Mouse (Mus musculus): Measurements from ENCODE around the gene Meis1.

Meis1 gene

GRCm38 (mm10) chr11:19018489-19019203 lies at the start of gene Meis1:
TSS of gene Meis1 (minus strand) at chr11:19018985.
- Histone ChIP-seq H3K4me3 (replicated peaks; ENCODE audit: low read length) (peak within 1 kb of the TSS; percentile 75), H3K9me3 (ENCODE audit: low read length) (no peaks in the 10 kb centered on the region), H3K36me3 (ENCODE audit: insufficient read depth, low read length) (no peaks in the 10 kb centered on the region), H3K27me3 (ENCODE audit: insufficient read depth, low read length) (peaks cover 88% of the 10 kb centered on the region), H3K4me1 (replicated peaks; ENCODE audit: low read depth, low read length) (peaks cover 55% of the 10 kb centered on the region)
- TF ChIP-seq CTCF (conservative IDR thresholded peaks at IDR 0.05; ENCODE audit: low read length) = no peak
- no peak for TF ChIP-seq NANOG (IDR thresholded peaks at IDR 0.05; ENCODE audit: borderline replicate concordance, low read length)
- TF ChIP-seq POU5F1 (IDR thresholded peaks at IDR 0.05; ENCODE audit: borderline replicate concordance, low read length) = no peak

- peaks cover 18% of the 10 kb centered on the region for H3K9me3 ChIP-seq (ENCODE audit: low read length)
- H3K36me3 ChIP-seq (ENCODE audit: insufficient read depth, low read length) = no peaks in the 10 kb centered on the region
- H3K4me1 ChIP-seq (replicated peaks; ENCODE audit: low read depth, low read length) = no peaks in the 10 kb centered on the region
- H3K4me3 ChIP-seq (replicated peaks; ENCODE audit: low read length) = no peak overlapping the region
- no peaks in the 10 kb centered on the region for H3K27me3 ChIP-seq (ENCODE audit: insufficient read depth, low read length)
- TF ChIP-seq CTCF (conservative IDR thresholded peaks at IDR 0.05; ENCODE audit: low read length) (no peak), POU5F1 (IDR thresholded peaks at IDR 0.05; ENCODE audit: borderline replicate concordance, low read length) (no peak), NANOG (IDR thresholded peaks at IDR 0.05; ENCODE audit: borderline replicate concordance, low read length) (no peak)
These were observed 48.5 kb upstream of the Meis1 start for GRCm38 (mm10) chr11:19067334-19067733.

- no peaks in the 10 kb centered on the region for H3K4me1 ChIP-seq (replicated peaks; ENCODE audit: low read depth, low read length)
- H3K36me3 ChIP-seq (ENCODE audit: insufficient read depth, low read length) = no peaks in the 10 kb centered on the region
- TF ChIP-seq CTCF (conservative IDR thresholded peaks at IDR 0.05; ENCODE audit: low read length) (no peak), NANOG (IDR thresholded peaks at IDR 0.05; ENCODE audit: borderline replicate concordance, low read length) (no peak), POU5F1 (IDR thresholded peaks at IDR 0.05; ENCODE audit: borderline replicate concordance, low read length) (no peak)
- peaks cover 10% of the 10 kb centered on the region; the same call in 1 of the 2 replicates for H3K27me3 ChIP-seq (ENCODE audit: insufficient read depth, low read length)
- no peak overlapping the region for H3K4me3 ChIP-seq (replicated peaks; ENCODE audit: low read length)
- H3K9me3 ChIP-seq (ENCODE audit: low read length) = no peaks in the 10 kb centered on the region
These were observed 30.5 kb upstream of the Meis1 start for GRCm38 (mm10) chr11:19049276-19049675.

GRCm38 (mm10) chr11:19036595-19037166 lies 17.9 kb upstream of the Meis1 start:
- Histone ChIP-seq H3K9me3 (ENCODE audit: low read length) (no peaks in the 10 kb centered on the region), H3K36me3 (ENCODE audit: insufficient read depth, low read length) (no peaks in the 10 kb centered on the region), H3K4me3 (replicated peaks; ENCODE audit: low read length) (no peak overlapping the region), H3K4me1 (replicated peaks; ENCODE audit: low read depth, low read length) (no peaks in the 10 kb centered on the region), H3K27me3 (ENCODE audit: insufficient read depth, low read length) (no peaks in the 10 kb centered on the region)
- no peak for TF ChIP-seq NANOG (IDR thresholded peaks at IDR 0.05; ENCODE audit: borderline replicate concordance, low read length)
- no peak for TF ChIP-seq POU5F1 (IDR thresholded peaks at IDR 0.05; ENCODE audit: borderline replicate concordance, low read length)
- TF ChIP-seq CTCF (conservative IDR thresholded peaks at IDR 0.05; ENCODE audit: low read length) = no peak

GRCm38 (mm10) chr11:19026581-19027561 lies 8.1 kb upstream of the Meis1 start:
- H3K4me1 ChIP-seq (replicated peaks; ENCODE audit: low read depth, low read length) = peaks cover 17% of the 10 kb centered on the region
- H3K4me3 ChIP-seq (replicated peaks; ENCODE audit: low read length) = peak overlapping the region; percentile 70
- TF ChIP-seq CTCF (conservative IDR thresholded peaks at IDR 0.05; ENCODE audit: low read length) = no peak
- TF ChIP-seq NANOG (IDR thresholded peaks at IDR 0.05; ENCODE audit: borderline replicate concordance, low read length) = no peak
- no peak for TF ChIP-seq POU5F1 (IDR thresholded peaks at IDR 0.05; ENCODE audit: borderline replicate concordance, low read length)
- H3K9me3 ChIP-seq (ENCODE audit: low read length) = no peaks in the 10 kb centered on the region
- H3K36me3 ChIP-seq (ENCODE audit: insufficient read depth, low read length) = no peaks in the 10 kb centered on the region
- H3K27me3 ChIP-seq (ENCODE audit: insufficient read depth, low read length) = peaks cover 49% of the 10 kb centered on the region

GRCm38 (mm10) chr11:19025976-19026520 lies 7.3 kb upstream of the Meis1 start:
- Histone ChIP-seq H3K4me3 (replicated peaks; ENCODE audit: low read length) (peak overlapping the region; percentile 70; the same call in 1 of the 2 replicates), H3K27me3 (ENCODE audit: insufficient read depth, low read length) (peaks cover 57% of the 10 kb centered on the region), H3K36me3 (ENCODE audit: insufficient read depth, low read length) (no peaks in the 10 kb centered on the region), H3K4me1 (replicated peaks; ENCODE audit: low read depth, low read length) (peaks cover 22% of the 10 kb centered on the region), H3K9me3 (ENCODE audit: low read length) (no peaks in the 10 kb centered on the region)
- TF ChIP-seq POU5F1 (IDR thresholded peaks at IDR 0.05; ENCODE audit: borderline replicate concordance, low read length) = no peak
- 0 out of 2 replicates have a peak, but pooled peaks have one; percentile 42 for TF ChIP-seq NANOG (IDR thresholded peaks at IDR 0.05; ENCODE audit: borderline replicate concordance, low read length)
- TF ChIP-seq CTCF (conservative IDR thresholded peaks at IDR 0.05; ENCODE audit: low read length) = no peak

- TF ChIP-seq NANOG (IDR thresholded peaks at IDR 0.05; ENCODE audit: borderline replicate concordance, low read length) (no peak), POU5F1 (IDR thresholded peaks at IDR 0.05; ENCODE audit: borderline replicate concordance, low read length) (no peak), CTCF (conservative IDR thresholded peaks at IDR 0.05; ENCODE audit: low read length) (peak; percentile 59)
- no peaks in the 10 kb centered on the region for H3K36me3 ChIP-seq (ENCODE audit: insufficient read depth, low read length)
- H3K4me1 ChIP-seq (replicated peaks; ENCODE audit: low read depth, low read length) = peaks cover 31% of the 10 kb centered on the region
- no peak overlapping the region for H3K4me3 ChIP-seq (replicated peaks; ENCODE audit: low read length)
- H3K27me3 ChIP-seq (ENCODE audit: insufficient read depth, low read length) = peaks cover 65% of the 10 kb centered on the region
- no peaks in the 10 kb centered on the region for H3K9me3 ChIP-seq (ENCODE audit: low read length)
These were observed 5.9 kb upstream of the Meis1 start for GRCm38 (mm10) chr11:19024496-19025265.

Measured in E14TG2a.4 (cell line).